Mouse (Mus musculus) testis, adult 2 months (tissue): ENCODE data around the gene Dstyk. TPM values are rescaled to one million over a fixed set of nuclear protein-coding genes. Genes with fewer than 3 reads are reported as not detected.

ENCODE experiments used
- H3K27ac ChIP-seq: fragments of 200-500 bp; 2 replicates; pipeline ENCODE4 v1.5.1; 2012; ENCODE audit warnings: low read depth, low read length; ENCODE audit not compliant: control insufficient read depth, insufficient read depth
- H3K27me3 ChIP-seq: fragments of 200-500 bp; 2 replicates; pipeline ENCODE4 v1.6.1; 2012; ENCODE audit warnings: mild to moderate bottlenecking, low read length, moderate library complexity; ENCODE audit not compliant: control insufficient read depth, insufficient read depth
- H3K36me3 ChIP-seq: fragments of 200-500 bp; 2 replicates; pipeline ENCODE4 v1.6.1; 2012; ENCODE audit warnings: mild to moderate bottlenecking, low read length; ENCODE audit not compliant: control insufficient read depth, insufficient read depth
- H3K4me1 ChIP-seq: fragments of 200-500 bp; 2 replicates; pipeline ENCODE4 v1.6.1; 2012; ENCODE audit warnings: low read length; ENCODE audit not compliant: control insufficient read depth, insufficient read depth
- H3K4me3 ChIP-seq: fragments of 200-500 bp; 2 replicates; pipeline ENCODE4 v1.5.1; 2012; ENCODE audit warnings: low read depth, mild to moderate bottlenecking, low read length, moderate library complexity, mixed read lengths; ENCODE audit not compliant: control insufficient read depth
- CTCF ChIP-seq: fragments of 200-500 bp; IDR thresholded peaks from 2 replicates; pipeline ENCODE4 v1.5.1; 2012; ENCODE audit warnings: low read depth, mild to moderate bottlenecking, inconsistent platforms, low read length, moderate library complexity; ENCODE audit not compliant: control insufficient read depth, insufficient read depth, insufficient replicate concordance
- POLR2A ChIP-seq: fragments of 200-500 bp; IDR thresholded peaks from 2 replicates; pipeline ENCODE4 v1.6.1; 2012; ENCODE audit warnings: low read depth, mild to moderate bottlenecking, inconsistent platforms, low read length, moderate library complexity; ENCODE audit not compliant: control insufficient read depth
- polyA plus RNA-seq: library from polyadenylated mRNA; depleted of rRNA; stranded (reverse); fragments of >200 nt; gene quantifications from 2 replicates; pipeline ENCODE4 v1.2.3, GENCODE M21; 2012

Gene Dstyk
- polyA plus RNA-seq, 1 experiment = 3.7 TPM

DNA sequence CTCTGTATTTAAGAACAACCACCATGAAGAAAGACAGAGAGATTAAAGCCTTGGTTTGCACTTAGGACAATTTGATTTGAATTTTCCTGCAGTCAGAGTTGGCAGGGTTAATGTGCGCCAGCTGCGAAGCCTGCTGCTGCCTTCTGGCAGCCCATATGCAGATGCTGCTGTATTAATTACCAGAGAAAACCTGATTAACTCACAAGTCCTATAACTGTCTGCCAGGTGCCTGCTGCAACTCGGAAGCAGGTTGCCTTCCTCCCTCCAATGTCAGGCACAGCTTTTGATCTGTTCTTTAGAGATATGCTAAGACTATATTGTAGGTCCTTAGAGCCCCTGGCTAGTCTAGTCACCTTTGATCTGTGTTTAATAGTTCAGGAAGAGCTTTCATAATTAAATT is 13.5 kb downstream of the Dstyk start:
- no peak for TF ChIP-seq POLR2A
- TF ChIP-seq CTCF = no peak
- no peaks in the 10 kb centered on the region for H3K36me3 ChIP-seq
- no peak overlapping the region for H3K27ac ChIP-seq

DNA sequence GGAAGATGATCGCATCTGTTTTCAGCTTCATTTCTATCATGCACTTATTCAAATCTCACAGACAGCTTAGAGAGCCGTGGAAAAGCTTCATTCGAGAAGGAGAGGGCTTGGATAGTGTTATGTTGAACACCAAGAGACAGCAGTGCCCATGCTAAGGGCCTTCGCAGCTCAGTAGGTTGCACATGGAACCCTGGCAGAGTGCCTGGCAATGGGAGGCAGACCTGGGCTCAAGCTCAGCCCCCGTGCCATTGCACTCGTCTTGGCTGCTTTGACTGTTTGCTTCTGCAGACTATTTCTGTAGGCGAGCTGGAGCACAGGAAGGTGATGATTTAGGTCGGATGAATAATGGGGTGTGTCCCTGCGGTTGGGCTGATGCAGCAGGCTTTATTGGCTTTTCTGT is 14.4 kb downstream of the Dstyk start:
- H3K27ac ChIP-seq = no peak overlapping the region
- no peak overlapping the region for H3K4me3 ChIP-seq
- H3K36me3 ChIP-seq = no peaks in the 10 kb centered on the region; the same call in 1 of the 2 replicates
- TF ChIP-seq POLR2A = no peak
- TF ChIP-seq CTCF = no peak
- H3K4me1 ChIP-seq = no peaks in the 10 kb centered on the region
- H3K27me3 ChIP-seq = no peaks in the 10 kb centered on the region

More for the DNA sequence above, 13.5 kb downstream of the Dstyk start:
- no peak overlapping the region for H3K4me3 ChIP-seq
- no peaks in the 10 kb centered on the region for H3K27me3 ChIP-seq
- no peaks in the 10 kb centered on the region for H3K4me1 ChIP-seq

DNA sequence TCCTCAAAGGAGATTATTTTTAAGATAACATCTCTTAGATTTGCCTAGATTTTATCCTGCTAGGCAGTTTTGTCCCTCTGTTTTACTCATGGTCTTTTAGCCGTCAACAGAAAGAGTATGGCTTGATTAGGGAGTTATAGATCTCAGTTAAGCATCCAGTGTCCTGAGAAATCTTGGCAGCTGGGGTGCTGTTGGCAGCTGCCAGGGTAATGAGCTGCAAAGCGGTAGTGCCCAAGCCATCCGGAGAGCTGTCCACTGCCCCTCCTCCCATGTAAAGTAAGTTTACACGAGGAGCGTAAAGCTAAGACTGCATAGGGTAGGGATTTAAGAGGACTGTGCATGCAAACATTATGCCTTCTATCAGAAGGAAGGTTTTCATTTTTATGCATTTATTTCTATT is 16.0 kb downstream of the Dstyk start:
- no peak for TF ChIP-seq POLR2A
- no peak for TF ChIP-seq CTCF
- Histone ChIP-seq H3K4me1 (no peaks in the 10 kb centered on the region), H3K36me3 (no peaks in the 10 kb centered on the region; the same call in 1 of the 2 replicates), H3K27me3 (no peaks in the 10 kb centered on the region), H3K27ac (no peak overlapping the region), H3K4me3 (no peak overlapping the region)

DNA sequence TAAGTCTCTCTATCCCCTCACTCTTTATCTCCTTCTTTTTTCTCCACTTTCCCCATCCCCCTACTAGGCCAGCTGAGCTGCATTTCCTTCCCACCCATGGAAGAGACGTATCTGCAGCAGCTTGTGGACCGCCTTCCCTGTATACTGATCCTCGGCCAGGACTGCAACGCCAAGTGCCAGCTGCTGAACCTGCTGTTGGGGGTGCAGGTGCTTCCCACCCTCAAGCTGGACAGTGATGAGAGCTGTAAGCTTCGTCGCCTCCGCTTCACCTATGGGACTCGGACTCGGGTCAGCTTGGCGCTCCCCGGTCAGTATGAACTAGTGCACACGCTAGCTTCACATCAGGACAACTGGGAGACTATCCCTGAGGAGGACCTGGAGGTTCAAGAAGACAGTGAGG is 16.7 kb downstream of the Dstyk start:
- Histone ChIP-seq H3K4me3 (no peak overlapping the region), H3K4me1 (no peaks in the 10 kb centered on the region), H3K27me3 (no peaks in the 10 kb centered on the region), H3K36me3 (no peaks in the 10 kb centered on the region; the same call in 1 of the 2 replicates), H3K27ac (no peak overlapping the region)
- TF ChIP-seq CTCF = no peak
- TF ChIP-seq POLR2A = no peak

DNA sequence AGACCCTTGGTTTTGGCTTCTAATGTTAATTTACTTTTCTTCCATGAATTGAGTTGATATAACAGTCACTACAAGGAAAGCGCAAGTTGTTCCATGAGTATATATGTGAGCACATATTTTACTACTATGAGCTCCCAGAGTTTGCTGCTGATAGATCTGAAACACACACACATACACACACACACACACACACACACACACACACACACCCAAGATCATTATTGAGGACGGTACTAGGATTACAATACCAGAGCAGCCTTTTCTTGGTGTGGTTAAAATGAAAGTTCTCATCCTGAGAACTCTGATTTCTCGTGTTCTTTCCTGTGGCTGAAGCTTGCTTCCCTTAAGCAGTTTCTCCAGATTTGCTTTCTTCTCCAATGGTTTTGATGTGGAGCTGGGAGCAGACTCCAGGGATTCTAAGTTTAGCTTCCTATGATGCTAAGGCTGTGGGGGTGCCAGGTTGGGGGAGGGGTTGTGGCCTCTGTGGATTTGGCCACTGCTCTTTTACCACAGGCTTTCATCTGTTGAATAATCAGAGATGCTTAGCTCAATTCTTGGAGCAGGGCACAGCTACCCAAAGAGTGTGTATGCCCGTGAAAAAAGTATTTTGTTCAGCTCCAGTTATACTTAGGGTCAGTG is 19.1 kb downstream of the Dstyk start:
- no peaks in the 10 kb centered on the region for H3K27me3 ChIP-seq
- H3K4me3 ChIP-seq = no peak overlapping the region
- no peak for TF ChIP-seq POLR2A
- TF ChIP-seq CTCF = no peak
- no peaks in the 10 kb centered on the region for H3K4me1 ChIP-seq
- no peaks in the 10 kb centered on the region; the same call in 1 of the 2 replicates for H3K36me3 ChIP-seq
- no peak overlapping the region for H3K27ac ChIP-seq

DNA sequence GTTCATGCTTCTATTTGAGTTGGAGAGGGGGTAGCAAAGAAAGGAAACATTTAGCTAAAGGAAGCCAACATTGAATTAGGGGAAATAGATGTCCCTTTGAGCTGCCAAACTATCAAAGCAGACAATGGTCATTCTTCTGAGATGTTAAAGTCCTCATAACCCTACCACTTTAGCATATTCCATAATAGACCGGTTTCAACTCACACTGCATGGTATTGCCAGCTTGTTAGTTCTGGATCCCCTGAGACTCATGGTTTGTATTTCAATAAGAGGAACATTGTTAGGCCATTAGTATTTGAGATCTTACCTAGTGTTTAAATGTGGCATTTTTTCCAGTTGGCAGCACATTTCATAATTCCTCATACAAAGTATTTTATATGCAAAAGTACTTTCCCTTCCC is 19.6 kb downstream of the Dstyk start:
- TF ChIP-seq POLR2A (no peak), CTCF (no peak)
- H3K4me3 ChIP-seq = no peak overlapping the region
- no peak overlapping the region for H3K27ac ChIP-seq
- no peaks in the 10 kb centered on the region; the same call in 1 of the 2 replicates for H3K36me3 ChIP-seq
- H3K27me3 ChIP-seq = no peaks in the 10 kb centered on the region
- no peaks in the 10 kb centered on the region for H3K4me1 ChIP-seq

DNA sequence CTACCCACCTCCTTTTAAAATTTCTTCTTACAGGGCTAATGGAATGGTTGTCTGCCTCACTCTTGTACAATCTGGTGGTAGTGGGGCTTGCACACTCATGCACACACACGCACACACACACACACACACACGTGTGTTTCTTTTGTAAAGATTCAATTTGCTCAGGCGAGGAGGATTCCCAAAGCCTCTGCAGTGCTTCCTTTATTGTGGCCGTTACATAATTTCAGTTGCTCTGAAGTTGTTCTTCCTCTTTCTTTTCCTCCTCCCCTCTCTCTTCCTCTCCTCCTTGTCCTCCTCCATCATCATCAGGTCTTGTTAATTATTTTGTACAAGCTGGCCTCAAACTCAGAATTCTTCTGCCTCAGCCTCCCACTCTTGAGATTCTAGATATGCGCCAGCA is 20.0 kb downstream of the Dstyk start:
- Histone ChIP-seq H3K4me1 (no peaks in the 10 kb centered on the region), H3K36me3 (no peaks in the 10 kb centered on the region; the same call in 1 of the 2 replicates), H3K27ac (no peak overlapping the region), H3K4me3 (no peak overlapping the region), H3K27me3 (no peaks in the 10 kb centered on the region)
- no peak for TF ChIP-seq CTCF
- TF ChIP-seq POLR2A = no peak
